Mouse (Mus musculus) midbrain, postnatal 0 days (tissue): ENCODE results near the gene Gm21885. TPM values are rescaled to one million over a fixed set of nuclear protein-coding genes. Genes with fewer than 3 reads are reported as not detected.

Experiments used
- ATAC-seq: fragments of 200-750 bp; cut with Nextera tagmentation; 2 replicates; pipeline ENCODE4 v1.8.0; 2017; ENCODE audit warnings: moderate number of reproducible peaks, mild to moderate bottlenecking, moderate TSS enrichment, moderate library complexity; ENCODE audit not compliant: low FRiP score
- DNase-seq: peaks from one replicate; pipeline ENCODE4 v3.0.0-alpha.2; 2015; ENCODE audit warnings: low spot score
- H3K27ac ChIP-seq: fragments of 300-500 bp; sonication (generic); 2 replicates; pipeline ENCODE4 v1.5.1; 2014; ENCODE audit warnings: low read depth, mild to moderate bottlenecking, low read length, mixed read lengths
- H3K27me3 ChIP-seq: fragments of 300-500 bp; sonication (generic); 2 replicates; pipeline ENCODE4 v1.6.1; 2014; ENCODE audit warnings: low read length, control low read depth, mixed read lengths; ENCODE audit not compliant: insufficient read depth
- H3K36me3 ChIP-seq: fragments of 300-500 bp; sonication (generic); 2 replicates; pipeline ENCODE4 v1.6.1; 2014; ENCODE audit warnings: low read length, control low read depth, mixed read lengths; ENCODE audit not compliant: insufficient read depth
- H3K4me1 ChIP-seq: fragments of 300-500 bp; sonication (generic); 2 replicates; pipeline ENCODE4 v1.6.1; 2014; ENCODE audit warnings: mild to moderate bottlenecking, control low read depth, antibody characterized with exemption, low read length, mixed read lengths; ENCODE audit not compliant: insufficient read depth
- H3K4me2 ChIP-seq: fragments of 300-500 bp; sonication (generic); 2 replicates; pipeline ENCODE4 v1.6.1; 2014; ENCODE audit warnings: low read depth, mild to moderate bottlenecking, low read length, mixed read lengths; ENCODE audit not compliant: poor library complexity, severe bottlenecking
- H3K4me3 ChIP-seq: fragments of 300-500 bp; sonication (generic); 2 replicates; pipeline ENCODE4 v1.5.1; 2014; ENCODE audit warnings: low read depth, mild to moderate bottlenecking, low read length, moderate library complexity
- H3K9ac ChIP-seq: fragments of 300-500 bp; sonication (generic); replicated peaks from 2 replicates; pipeline ENCODE4 v1.6.1; 2014; ENCODE audit warnings: mild to moderate bottlenecking, low read length, moderate library complexity, mixed read lengths; ENCODE audit not compliant: poor library complexity, severe bottlenecking
- H3K9me3 ChIP-seq: fragments of 300-500 bp; sonication (generic); 2 replicates; pipeline ENCODE4 v1.6.1; 2016; ENCODE audit warnings: low read length, control low read depth
- CTCF ChIP-seq: IDR thresholded peaks from 2 replicates; pipeline ENCODE4 v1.5.1; 2016; ENCODE audit warnings: antibody characterized with exemption, mild to moderate bottlenecking
- WGBS: fragments of 180-500 bp; shearing (Covaris S2); extraction: QIAGEN DNeasy Blood & Tissue Kit; methylation state at CpG from one replicate; pipeline ENCODE4 v1.1.7; 2014; 5-methylcytosine and 5-hydroxymethylcytosine counted together
- polyA plus RNA-seq: library from polyadenylated mRNA; unstranded; fragments of >200 nt; fragmentation: Nextera tagmentation; extraction: Ambion mirVana; gene quantifications from 2 replicates; pipeline ENCODE4 v1.2.1, GENCODE M21; 2015
- total RNA-seq: library from RNA; depleted of rRNA; stranded (reverse); fragments of >200 nt; gene quantifications from 2 replicates; pipeline ENCODE4 v1.2.3, GENCODE M21; 2014

The Gm21885 gene
- total and polyA plus RNA-seq, 2 experiments from 2014 or later = not detected

DNA sequence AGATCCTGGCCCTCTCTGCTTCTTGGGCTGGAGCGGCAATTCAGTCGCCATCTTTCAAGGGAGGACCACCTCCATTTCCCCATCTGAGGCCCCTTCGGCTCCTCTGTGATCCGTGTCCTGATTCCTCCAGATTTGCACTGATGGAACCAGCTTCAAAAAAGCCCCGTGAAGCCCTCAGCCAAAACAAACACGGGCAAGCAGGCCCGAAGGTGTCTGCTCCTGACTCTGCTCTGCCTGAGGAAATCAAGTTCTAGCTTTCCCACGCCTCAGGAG is 34.9 kb upstream of the Gm21885 start:
- Histone ChIP-seq H3K4me2 (no peak overlapping the region), H3K27me3 (no peaks in the 10 kb centered on the region), H3K27ac (no peak overlapping the region), H3K9ac (no peak overlapping the region), H3K9me3 (no peaks in the 10 kb centered on the region), H3K4me3 (no peak overlapping the region), H3K36me3 (no peaks in the 10 kb centered on the region), H3K4me1 (peaks cover 11% of the 10 kb centered on the region; the same call in 1 of the 2 replicates)
- 66% methylated on average over 8 of the region's 8 CpGs for WGBS
- TF ChIP-seq CTCF = no peak
- DNase-seq = no peak
- ATAC-seq = no peak

DNA sequence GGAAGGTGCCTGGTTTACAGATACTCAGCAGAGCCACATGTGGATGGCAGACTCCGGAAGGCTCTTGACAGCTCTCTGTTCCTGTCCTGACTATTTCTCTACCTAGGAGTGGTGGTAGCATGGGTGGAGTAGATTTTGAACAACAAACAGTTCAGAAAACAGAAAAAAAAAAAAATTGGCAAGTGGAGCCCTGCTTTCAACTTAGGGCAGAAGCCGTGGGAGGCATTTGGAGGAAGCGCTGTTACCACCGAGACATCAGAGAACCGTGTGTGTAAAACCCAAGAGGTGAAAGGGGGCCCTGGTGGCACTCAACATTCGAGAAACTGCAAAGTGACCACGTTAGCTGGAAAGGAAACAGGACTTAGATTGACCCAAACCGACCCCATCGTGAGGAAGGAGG is 28.5 kb upstream of the Gm21885 start:
- H3K9me3 ChIP-seq = no peaks in the 10 kb centered on the region
- TF ChIP-seq CTCF = no peak

DNA sequence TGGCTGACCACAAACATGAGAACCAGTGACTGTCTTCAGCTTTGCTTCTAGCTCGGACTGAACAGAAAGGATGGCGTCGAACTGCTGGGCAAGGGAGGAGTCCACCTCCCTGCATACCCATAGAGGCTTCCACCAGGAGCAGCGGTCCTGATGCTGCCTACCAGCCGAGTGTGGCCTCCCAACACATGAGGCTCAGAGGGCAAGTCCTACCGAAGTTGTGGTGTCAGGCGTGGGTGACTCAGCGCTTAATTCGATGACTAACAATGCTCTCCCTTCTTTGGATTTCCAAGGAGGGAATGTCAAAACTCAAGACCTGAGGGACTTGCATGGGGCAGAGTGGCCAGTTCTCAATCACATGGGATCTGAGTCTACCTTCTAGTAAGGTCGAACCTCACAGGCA is 28.0 kb upstream of the Gm21885 start:
- ATAC-seq = no peak
- Histone ChIP-seq H3K36me3 (no peaks in the 10 kb centered on the region), H3K27ac (no peak overlapping the region), H3K27me3 (no peaks in the 10 kb centered on the region), H3K9ac (no peak overlapping the region), H3K9me3 (no peaks in the 10 kb centered on the region), H3K4me1 (no peaks in the 10 kb centered on the region), H3K4me3 (no peak overlapping the region), H3K4me2 (no peak overlapping the region)
- WGBS = 88% methylated on average over 10 of the region's 10 CpGs
- no peak for DNase-seq
- TF ChIP-seq CTCF = no peak

More for the DNA sequence above, 28.5 kb upstream of the Gm21885 start:
- Histone ChIP-seq H3K9ac (no peak overlapping the region), H3K27ac (no peak overlapping the region), H3K4me3 (no peak overlapping the region), H3K4me2 (no peak overlapping the region), H3K36me3 (no peaks in the 10 kb centered on the region), H3K27me3 (no peaks in the 10 kb centered on the region), H3K4me1 (no peaks in the 10 kb centered on the region)
- DNase-seq (no peak), ATAC-seq (no peak)
- 80% methylated on average over 9 of the region's 9 CpGs for WGBS

DNA sequence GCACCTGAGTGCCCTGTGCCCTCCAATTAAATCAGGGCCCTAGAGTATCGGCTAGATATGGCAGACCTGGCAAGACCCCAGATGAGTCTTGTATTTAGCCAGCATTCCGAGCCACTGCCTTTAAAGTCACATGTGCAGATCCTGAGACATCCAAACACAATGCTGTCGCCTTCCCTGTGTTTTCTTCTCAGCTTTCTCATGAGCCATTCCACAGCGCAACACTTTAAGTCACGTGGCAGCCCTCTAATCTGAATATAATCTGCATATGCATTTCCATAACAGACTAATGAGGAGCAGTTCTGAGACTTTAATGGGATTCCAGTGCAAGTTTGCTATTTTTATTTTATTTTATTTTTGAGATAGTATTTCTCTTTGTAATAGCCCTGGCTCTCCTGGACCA is 25.9 kb upstream of the Gm21885 start:
- ATAC-seq (no peak), DNase-seq (no peak)
- H3K36me3 ChIP-seq = no peaks in the 10 kb centered on the region
- no peaks in the 10 kb centered on the region for H3K4me1 ChIP-seq
- WGBS = 45% methylated on average over 5 of the region's 5 CpGs
- no peak overlapping the region for H3K4me3 ChIP-seq
- no peaks in the 10 kb centered on the region for H3K9me3 ChIP-seq
- H3K27ac ChIP-seq = no peak overlapping the region
- TF ChIP-seq CTCF = no peak
- no peak overlapping the region for H3K9ac ChIP-seq
- no peak overlapping the region for H3K4me2 ChIP-seq
- H3K27me3 ChIP-seq = no peaks in the 10 kb centered on the region

DNA sequence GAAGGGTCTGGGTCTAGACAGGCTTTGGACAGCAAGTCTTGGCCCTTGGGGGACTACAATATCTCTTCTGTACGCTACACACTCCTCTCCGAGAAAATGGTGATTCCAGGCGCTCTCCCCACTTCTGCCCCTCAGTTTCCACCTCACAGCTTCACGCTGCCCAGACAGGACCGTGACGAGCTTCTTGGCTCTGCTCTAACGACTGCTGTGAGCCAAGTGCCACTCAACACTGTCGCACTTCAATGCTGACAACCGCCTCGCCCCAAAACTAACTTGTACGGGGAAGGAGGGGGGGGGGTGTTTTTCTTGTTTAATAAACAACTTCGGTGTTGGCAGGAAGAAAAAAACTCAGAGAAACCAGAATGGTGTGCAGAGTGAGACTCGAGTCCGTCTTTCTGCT is 23.7 kb upstream of the Gm21885 start:
- WGBS = 70% methylated on average over 14 of the region's 14 CpGs
- H3K27ac ChIP-seq = no peak overlapping the region
- DNase-seq (no peak), ATAC-seq (no peak)
- H3K4me2 ChIP-seq = no peak overlapping the region
- no peak overlapping the region for H3K4me3 ChIP-seq
- no peaks in the 10 kb centered on the region for H3K36me3 ChIP-seq
- no peaks in the 10 kb centered on the region for H3K4me1 ChIP-seq
- no peaks in the 10 kb centered on the region for H3K9me3 ChIP-seq
- TF ChIP-seq CTCF = no peak
- no peaks in the 10 kb centered on the region for H3K27me3 ChIP-seq
- no peak overlapping the region for H3K9ac ChIP-seq

DNA sequence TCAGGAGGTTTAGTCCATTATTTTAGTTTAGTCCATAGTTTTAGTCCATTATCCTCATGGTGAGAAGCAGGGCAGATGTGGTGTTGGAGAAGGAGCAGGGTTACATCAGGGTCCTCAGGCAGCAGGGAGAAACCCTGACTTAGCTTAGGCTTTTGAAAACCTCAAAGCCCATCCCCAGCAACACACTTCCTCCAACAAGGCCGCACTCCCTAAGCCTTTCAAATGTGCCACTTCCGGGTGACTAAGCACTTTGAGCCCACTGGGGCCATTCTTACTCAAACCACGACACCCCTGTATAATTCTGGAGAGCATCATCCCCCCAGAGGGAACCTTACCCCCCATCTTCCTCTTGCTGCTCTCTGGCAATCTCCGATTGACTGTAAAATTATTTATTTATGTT is 21.9 kb upstream of the Gm21885 start:
- Histone ChIP-seq H3K27ac (no peak overlapping the region), H3K36me3 (no peaks in the 10 kb centered on the region), H3K27me3 (no peaks in the 10 kb centered on the region), H3K4me1 (no peaks in the 10 kb centered on the region), H3K9me3 (no peaks in the 10 kb centered on the region), H3K4me3 (no peak overlapping the region), H3K4me2 (no peak overlapping the region), H3K9ac (no peak overlapping the region)
- ATAC-seq (no peak), DNase-seq (no peak)
- no peak for TF ChIP-seq CTCF
- WGBS = 72% methylated on average over 4 of the region's 4 CpGs
